Comparison of ENCODE assay signal across 27 mouse cellular contexts in genomic region chr10:8353534-8353933, GRCm38 (mm10).
DNase-seq lines count a peak whose midpoint lies in the region; ATAC-seq and TF ChIP-seq lines count a peak whose summit lies in the region.
"Had no signal": no experiment of that assay in that cellular context is flagged by ENCODE, and none has a peak within 500 bp of the region (broad histone marks: within the 10 kb centered on the region; RNA-seq: fewer than 3 reads in every experiment).

No protein-coding gene starts in this region.

- 59% methylated on average over 4 of the region's 4 CpGs for WGBS in lung, postnatal 0 days

- no peaks in the 10 kb centered on the region for H3K27me3 ChIP-seq in lung, postnatal 0 days (replicated peaks; ENCODE audit: insufficient read depth, low read length)
- H3K27me3 ChIP-seq: embryonic facial prominence, embryonic 12.5 days; embryonic facial prominence, embryonic 15.5 days; heart, embryonic 12.5 days; heart, embryonic 15.5 days; Patski had no signal

- no peak overlapping the region for H3K9ac ChIP-seq in lung, postnatal 0 days (replicated peaks; ENCODE audit: low read depth)
- H3K9ac ChIP-seq: embryonic facial prominence, embryonic 12.5 days; embryonic facial prominence, embryonic 15.5 days; forebrain, postnatal 0 days; heart, embryonic 12.5 days; heart, embryonic 15.5 days; hindbrain, embryonic 14.5 days had no signal

- TF ChIP-seq EP300 in lung, postnatal 0 days (IDR thresholded peaks at IDR 0.05): no peak

- no peak overlapping the region for H3K27ac ChIP-seq in lung, postnatal 0 days (ENCODE audit: low read length)
- H3K27ac ChIP-seq: embryonic facial prominence, embryonic 12.5 days; embryonic facial prominence, embryonic 15.5 days; heart, embryonic 15.5 days; hindbrain, embryonic 14.5 days; hindbrain, postnatal 0 days had no signal

- DNase-seq in frontal cortex, postnatal 10 days (ENCODE audit: low spot score in 2 of 2): no peak
- peak; percentile 34 for DNase-seq in brain, adult 2 months (ENCODE audit: low read depth, low spot score)
- DNase-seq in lung, postnatal 0 days (ENCODE audit: low spot score): no peak
- DNase-seq in layer of hippocampus, adult 18-20 months (ENCODE audit: low spot score in 2 of 2): no peak
- DNase-seq: adrenal gland, postnatal 10 days; adrenal gland, postnatal 36 days; cerebellum, adult 18-20 months; cerebellum, adult 9-10 months; cerebellum, postnatal 14 days; forebrain, postnatal 0 days; gastrocnemius, postnatal 10 days; gastrocnemius, postnatal 36 days; heart, postnatal 10 days; heart, postnatal 36 days had no signal

- H3K4me3 ChIP-seq in lung, postnatal 0 days (ENCODE audit: low read depth, low read length): no peak overlapping the region
- H3K4me3 ChIP-seq: embryonic facial prominence, embryonic 12.5 days; embryonic facial prominence, embryonic 15.5 days; heart, embryonic 12.5 days; heart, embryonic 15.5 days had no signal

- peak; percentile 80 for ATAC-seq in frontal cortex, adult (ENCODE audit: low TSS enrichment)
- peak; percentile 42; the same call in 1 of the 2 replicates for ATAC-seq in megakaryocyte progenitor cell, adult 5-6 weeks (replicated peaks; ENCODE audit: poor library complexity)
- ATAC-seq in lung, postnatal 0 days: no peak
- ATAC-seq: forebrain, embryonic 14.5 days; forebrain, postnatal 0 days; hindbrain, postnatal 0 days; inflammation-experienced regulatory T-cells, adult 6 months; intestine, embryonic 16.5 days; Patski had no signal

- H3K9me3 ChIP-seq in lung, postnatal 0 days (ENCODE audit: low read length): no peaks in the 10 kb centered on the region
- H3K9me3 ChIP-seq: embryonic facial prominence, embryonic 12.5 days; embryonic facial prominence, embryonic 15.5 days; G1E; heart, embryonic 12.5 days; heart, embryonic 15.5 days had no signal

- no peak for TF ChIP-seq CTCF in lung, postnatal 0 days (IDR thresholded peaks at IDR 0.05)

- no peak overlapping the region for H3K4me2 ChIP-seq in lung, postnatal 0 days (replicated peaks; ENCODE audit: low read depth, low read length)
- H3K4me2 ChIP-seq: embryonic facial prominence, embryonic 12.5 days; embryonic facial prominence, embryonic 15.5 days; heart, embryonic 12.5 days; heart, embryonic 15.5 days; hindbrain, embryonic 14.5 days had no signal

- no peaks in the 10 kb centered on the region for H3K4me1 ChIP-seq in lung, postnatal 0 days (ENCODE audit: insufficient read depth, low read depth, low read length)
- H3K4me1 ChIP-seq: embryonic facial prominence, embryonic 12.5 days; embryonic facial prominence, embryonic 15.5 days; heart, embryonic 12.5 days; heart, embryonic 15.5 days had no signal

- no peaks in the 10 kb centered on the region for H3K36me3 ChIP-seq in lung, postnatal 0 days (ENCODE audit: insufficient read depth, low read length)
- H3K36me3 ChIP-seq: embryonic facial prominence, embryonic 12.5 days; embryonic facial prominence, embryonic 15.5 days; G1E; heart, embryonic 12.5 days; heart, embryonic 15.5 days had no signal
